Mouse (Mus musculus): ENCODE results near the gene Gas7. TPM values are rescaled to one million over a fixed set of nuclear protein-coding genes. Genes with fewer than 3 reads are reported as not detected.

Gene Gas7
- polyA plus RNA-seq, 1 experiment from 2014 or later, result 10.2 TPM

DNA sequence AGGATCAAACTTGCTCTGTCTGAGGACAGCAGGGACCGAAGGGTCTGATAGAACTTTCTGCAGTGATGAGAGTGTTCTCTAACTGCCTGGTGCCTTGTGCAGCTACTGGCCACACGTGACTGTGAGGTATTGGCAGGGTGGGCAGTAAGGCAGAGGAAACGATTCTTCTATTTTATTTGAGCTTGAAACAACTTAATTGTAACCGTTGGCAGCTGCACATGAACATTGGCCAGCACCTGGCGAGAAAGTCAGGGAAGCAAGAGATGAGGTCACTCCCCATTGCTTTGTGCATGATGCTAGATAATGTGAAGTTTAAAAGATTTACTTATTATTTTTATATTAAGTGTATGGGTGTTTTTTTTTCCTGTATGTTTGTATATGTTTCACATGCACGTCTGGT, 77.9 kb downstream of the Gas7 start:
- Histone ChIP-seq H3K27me3 (ENCODE audit: insufficient read depth, low read length) (no peaks in the 10 kb centered on the region), H3K4me3 (replicated peaks; ENCODE audit: low read depth, low read length) (no peak overlapping the region), H3K27ac (no peak overlapping the region), H3K4me2 (ENCODE audit: low read length) (no peak overlapping the region), H3K9me3 (replicated peaks; ENCODE audit: low read length) (no peaks in the 10 kb centered on the region), H3K36me3 (ENCODE audit: insufficient read depth, low read length) (no peaks in the 10 kb centered on the region), H3K9ac (ENCODE audit: low read depth, low read length) (no peak overlapping the region), H3K4me1 (replicated peaks; ENCODE audit: insufficient read depth, low read length) (no peaks in the 10 kb centered on the region)
- DNase-seq (ENCODE audit: low spot score) (no peak), ATAC-seq (replicated peaks; ENCODE audit: low FRiP score, low read depth) (no peak)
- 80% methylated on average over 6 of the region's 6 CpGs for WGBS
- no peak for TF ChIP-seq CTCF (IDR thresholded peaks at IDR 0.05; ENCODE audit: low read depth)

GRCm38 (mm10) chr11:67535703-67536102, 80.5 kb downstream of the Gas7 start:
- TF ChIP-seq CTCF (IDR thresholded peaks at IDR 0.05; ENCODE audit: low read depth), result no peak
- Histone ChIP-seq H3K4me3 (replicated peaks; ENCODE audit: low read depth, low read length) (no peak overlapping the region), H3K27ac (no peak overlapping the region), H3K4me2 (ENCODE audit: low read length) (no peak overlapping the region), H3K4me1 (replicated peaks; ENCODE audit: insufficient read depth, low read length) (no peaks in the 10 kb centered on the region), H3K36me3 (ENCODE audit: insufficient read depth, low read length) (no peaks in the 10 kb centered on the region), H3K9ac (ENCODE audit: low read depth, low read length) (no peak overlapping the region), H3K9me3 (replicated peaks; ENCODE audit: low read length) (no peaks in the 10 kb centered on the region), H3K27me3 (ENCODE audit: insufficient read depth, low read length) (no peaks in the 10 kb centered on the region)
- ATAC-seq (replicated peaks; ENCODE audit: low FRiP score, low read depth), result no peak
- no peak for DNase-seq (ENCODE audit: low spot score)
- 80% methylated on average over 1 of the region's 1 CpGs for WGBS

DNA sequence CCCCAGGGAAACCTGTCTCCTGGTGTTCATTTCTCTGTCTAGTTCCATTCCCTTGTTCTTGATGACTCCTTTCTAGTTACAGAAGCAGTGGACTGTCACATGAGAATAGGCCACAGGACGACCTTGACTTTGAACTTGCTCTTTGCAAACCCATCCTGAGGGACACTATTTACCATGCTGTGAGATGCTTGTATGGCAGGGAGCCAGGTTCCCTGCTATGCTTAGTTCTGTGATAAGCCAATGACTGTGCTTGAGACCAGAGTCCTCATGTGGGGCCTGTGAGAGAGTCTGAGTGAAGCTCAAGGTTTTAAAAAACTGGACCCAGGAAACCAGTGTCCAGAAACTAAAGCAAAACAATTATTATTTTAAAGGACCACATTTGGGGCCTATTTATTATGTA, 81.2 kb downstream of the Gas7 start:
- H3K9ac ChIP-seq (ENCODE audit: low read depth, low read length), result no peak overlapping the region
- ATAC-seq (replicated peaks; ENCODE audit: low FRiP score, low read depth) (no peak), DNase-seq (ENCODE audit: low spot score) (no peak)
- H3K27me3 ChIP-seq (ENCODE audit: insufficient read depth, low read length), result no peaks in the 10 kb centered on the region
- H3K4me3 ChIP-seq (replicated peaks; ENCODE audit: low read depth, low read length), result no peak overlapping the region
- H3K9me3 ChIP-seq (replicated peaks; ENCODE audit: low read length), result no peaks in the 10 kb centered on the region
- no peak for TF ChIP-seq CTCF (IDR thresholded peaks at IDR 0.05; ENCODE audit: low read depth)
- no peak overlapping the region for H3K4me2 ChIP-seq (ENCODE audit: low read length)
- no peak overlapping the region for H3K27ac ChIP-seq
- 63% methylated on average over 1 of the region's 1 CpGs for WGBS
- no peaks in the 10 kb centered on the region for H3K4me1 ChIP-seq (replicated peaks; ENCODE audit: insufficient read depth, low read length)
- no peaks in the 10 kb centered on the region for H3K36me3 ChIP-seq (ENCODE audit: insufficient read depth, low read length)

- no peaks in the 10 kb centered on the region for H3K9me3 ChIP-seq (replicated peaks; ENCODE audit: low read length)
- no peak for ATAC-seq (replicated peaks; ENCODE audit: low FRiP score, low read depth)
- no peak overlapping the region for H3K4me3 ChIP-seq (replicated peaks; ENCODE audit: low read depth, low read length)
- no peak overlapping the region for H3K27ac ChIP-seq
- 86% methylated on average over 4 of the region's 4 CpGs for WGBS
- no peak for DNase-seq (ENCODE audit: low spot score)
- H3K9ac ChIP-seq (ENCODE audit: low read depth, low read length), result no peak overlapping the region
- H3K27me3 ChIP-seq (ENCODE audit: insufficient read depth, low read length), result no peaks in the 10 kb centered on the region
- no peaks in the 10 kb centered on the region for H3K36me3 ChIP-seq (ENCODE audit: insufficient read depth, low read length)
- TF ChIP-seq CTCF (IDR thresholded peaks at IDR 0.05; ENCODE audit: low read depth), result no peak
- no peak overlapping the region for H3K4me2 ChIP-seq (ENCODE audit: low read length)
- no peaks in the 10 kb centered on the region for H3K4me1 ChIP-seq (replicated peaks; ENCODE audit: insufficient read depth, low read length)
Observed at GRCm38 (mm10) chr11:67537353-67537752, 82.1 kb downstream of the Gas7 start.

- Histone ChIP-seq H3K4me2 (ENCODE audit: low read length) (no peak overlapping the region), H3K4me3 (replicated peaks; ENCODE audit: low read depth, low read length) (no peak overlapping the region), H3K27me3 (ENCODE audit: insufficient read depth, low read length) (no peaks in the 10 kb centered on the region), H3K4me1 (replicated peaks; ENCODE audit: insufficient read depth, low read length) (no peaks in the 10 kb centered on the region), H3K27ac (no peak overlapping the region), H3K9me3 (replicated peaks; ENCODE audit: low read length) (no peaks in the 10 kb centered on the region), H3K9ac (ENCODE audit: low read depth, low read length) (no peak overlapping the region), H3K36me3 (ENCODE audit: insufficient read depth, low read length) (no peaks in the 10 kb centered on the region)
- DNase-seq (ENCODE audit: low spot score) (no peak), ATAC-seq (replicated peaks; ENCODE audit: low FRiP score, low read depth) (no peak)
- WGBS, result 80% methylated on average over 6 of the region's 6 CpGs
- TF ChIP-seq CTCF (IDR thresholded peaks at IDR 0.05; ENCODE audit: low read depth), result no peak
Observed at GRCm38 (mm10) chr11:67538557-67538956, 83.3 kb downstream of the Gas7 start.

GRCm38 (mm10) chr11:67544656-67545432, 89.6 kb downstream of the Gas7 start:
- Histone ChIP-seq H3K36me3 (ENCODE audit: insufficient read depth, low read length) (no peaks in the 10 kb centered on the region), H3K4me1 (replicated peaks; ENCODE audit: insufficient read depth, low read length) (peaks cover 10% of the 10 kb centered on the region; the same call in 1 of the 2 replicates), H3K4me2 (ENCODE audit: low read length) (no peak overlapping the region), H3K27ac (no peak overlapping the region), H3K4me3 (replicated peaks; ENCODE audit: low read depth, low read length) (no peak overlapping the region), H3K9ac (ENCODE audit: low read depth, low read length) (no peak overlapping the region), H3K27me3 (ENCODE audit: insufficient read depth, low read length) (no peaks in the 10 kb centered on the region), H3K9me3 (replicated peaks; ENCODE audit: low read length) (no peaks in the 10 kb centered on the region)
- no peak for TF ChIP-seq CTCF (IDR thresholded peaks at IDR 0.05; ENCODE audit: low read depth)
- DNase-seq (ENCODE audit: low spot score), result no peak
- ATAC-seq (replicated peaks; ENCODE audit: low FRiP score, low read depth), result no peak
- WGBS, result 24% methylated on average over 11 of the region's 11 CpGs

DNA sequence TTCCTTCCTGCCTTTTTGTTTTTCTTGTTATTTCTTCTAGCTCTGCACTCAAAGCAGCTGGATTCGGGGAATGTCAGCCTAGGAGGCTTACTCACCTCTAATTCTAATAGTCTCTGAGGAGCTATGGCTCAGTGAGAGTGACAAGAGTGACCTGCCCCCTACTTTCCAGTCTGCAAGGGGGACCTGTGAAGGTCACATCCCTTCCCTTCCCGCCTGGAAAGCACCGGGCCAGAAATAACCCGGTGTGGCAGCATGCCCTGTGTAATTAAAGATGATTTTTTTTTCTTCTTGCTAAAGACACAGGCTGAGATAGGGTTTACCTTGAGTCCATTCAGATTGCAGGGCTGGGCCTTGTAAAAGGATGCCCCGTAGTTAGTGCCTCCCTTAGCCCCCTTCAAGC, 91.3 kb downstream of the Gas7 start:
- Histone ChIP-seq H3K27me3 (ENCODE audit: insufficient read depth, low read length) (no peaks in the 10 kb centered on the region), H3K4me3 (replicated peaks; ENCODE audit: low read depth, low read length) (no peak overlapping the region), H3K9ac (ENCODE audit: low read depth, low read length) (no peak overlapping the region), H3K4me1 (replicated peaks; ENCODE audit: insufficient read depth, low read length) (peaks cover 10% of the 10 kb centered on the region), H3K4me2 (ENCODE audit: low read length) (no peak overlapping the region), H3K9me3 (replicated peaks; ENCODE audit: low read length) (no peaks in the 10 kb centered on the region), H3K27ac (no peak overlapping the region), H3K36me3 (ENCODE audit: insufficient read depth, low read length) (no peaks in the 10 kb centered on the region)
- ATAC-seq (replicated peaks; ENCODE audit: low FRiP score, low read depth) (no peak), DNase-seq (ENCODE audit: low spot score) (peak; percentile 40)
- no peak for TF ChIP-seq CTCF (IDR thresholded peaks at IDR 0.05; ENCODE audit: low read depth)
- 12% methylated on average over 5 of the region's 5 CpGs for WGBS

Measured in kidney, postnatal 0 days (tissue).